Mouse (Mus musculus) G1E (cell line): ENCODE measurements around the gene Snx13.

Source experiments
- CTCF ChIP-seq: IDR thresholded peaks from 2 replicates; pipeline ENCODE4 v1.5.1; 2012; ENCODE audit warnings: low read depth, low read length, inconsistent platforms, mixed read lengths
- GATA1 ChIP-seq: IDR thresholded peaks from 2 replicates; pipeline ENCODE4 v1.6.1; 2012; ENCODE audit warnings: borderline replicate concordance, low read length, inconsistent platforms, mixed read lengths
- POLR2AphosphoS5 ChIP-seq: IDR thresholded peaks from 2 replicates; pipeline ENCODE4 v1.6.1; 2012; ENCODE audit warnings: low read depth, low read length, inconsistent platforms; ENCODE audit not compliant: insufficient replicate concordance
- TAL1 ChIP-seq: conservative IDR thresholded peaks from 2 replicates; pipeline ENCODE4 v1.6.1; 2012; ENCODE audit warnings: low read depth, low read length, inconsistent platforms, mixed read lengths

DNA sequence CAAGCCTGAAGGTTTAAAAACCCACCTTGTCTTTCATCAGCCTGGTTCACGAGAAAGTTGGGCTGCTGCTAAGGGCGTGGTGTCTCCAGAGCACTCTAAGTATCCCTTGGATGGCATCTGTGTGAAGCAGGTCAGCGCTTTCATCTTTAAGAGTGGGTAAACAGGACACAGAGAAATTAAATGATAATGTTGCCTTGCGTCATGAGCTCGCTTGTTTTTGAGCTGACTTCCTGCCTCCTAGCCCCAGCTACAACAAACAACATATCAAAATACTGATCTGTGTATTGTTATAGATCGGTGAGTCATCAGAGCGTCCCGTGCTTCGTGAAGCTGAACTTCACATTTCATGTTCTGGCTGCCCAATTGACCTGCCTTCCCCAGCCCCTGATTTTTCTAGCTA, 25.7 kb upstream of the Snx13 start:
- no peak for TF ChIP-seq GATA1
- TF ChIP-seq TAL1: no peak
- TF ChIP-seq CTCF: no peak
- TF ChIP-seq POLR2AphosphoS5: no peak
